Mouse (Mus musculus) G1E (cell line): ENCODE data around the gene Fmnl1.

Experiments
- CTCF ChIP-seq: IDR thresholded peaks from 2 replicates; pipeline ENCODE4 v1.5.1; 2012; ENCODE audit warnings: low read depth, low read length, inconsistent platforms, mixed read lengths
- GATA1 ChIP-seq: IDR thresholded peaks from 2 replicates; pipeline ENCODE4 v1.6.1; 2012; ENCODE audit warnings: borderline replicate concordance, low read length, inconsistent platforms, mixed read lengths
- GATA2 ChIP-seq: IDR thresholded peaks from 2 replicates; pipeline ENCODE4 v1.6.1; 2012; ENCODE audit warnings: low read depth, low read length, inconsistent platforms, borderline replicate concordance
- POLR2AphosphoS5 ChIP-seq: IDR thresholded peaks from 2 replicates; pipeline ENCODE4 v1.6.1; 2012; ENCODE audit warnings: low read depth, low read length, inconsistent platforms; ENCODE audit not compliant: insufficient replicate concordance
- TAL1 ChIP-seq: conservative IDR thresholded peaks from 2 replicates; pipeline ENCODE4 v1.6.1; 2012; ENCODE audit warnings: low read depth, low read length, inconsistent platforms, mixed read lengths

GRCm38 (mm10) chr11:103176510-103176909 lies 5.6 kb downstream of the Fmnl1 start:
- TF ChIP-seq CTCF (no peak), GATA1 (no peak), POLR2AphosphoS5 (no peak), TAL1 (no peak), GATA2 (no peak)
